Mouse (Mus musculus): ENCODE results near the gene Tnfsf10.

Gene Tnfsf10

GRCm38 (mm10) chr3:27371725-27372650 is 55.2 kb downstream of the Tnfsf10 start:
- DNase-seq, result no peak

- no peak for DNase-seq
Observed at GRCm38 (mm10) chr3:27374396-27374795, 57.6 kb downstream of the Tnfsf10 start.

DNA sequence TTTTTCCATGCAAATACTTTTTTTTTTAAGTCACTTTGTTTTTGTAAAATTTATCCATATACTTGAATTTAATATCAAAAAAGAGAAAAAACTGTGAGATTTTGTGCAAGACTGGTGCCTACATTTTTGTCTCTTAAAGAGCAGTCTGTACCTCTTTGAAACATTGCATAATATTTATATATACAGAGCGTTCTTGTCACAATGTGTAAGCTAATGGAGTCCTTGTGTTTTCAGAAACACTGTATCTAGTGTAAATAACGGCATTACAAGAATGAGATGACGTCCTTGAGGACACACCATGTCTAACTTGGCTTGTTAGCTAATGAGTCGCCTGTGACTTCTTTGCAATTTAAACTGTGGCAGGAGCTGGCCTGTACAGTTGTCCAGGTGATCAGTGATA is 61.1 kb downstream of the Tnfsf10 start:
- DNase-seq, result no peak

DNA sequence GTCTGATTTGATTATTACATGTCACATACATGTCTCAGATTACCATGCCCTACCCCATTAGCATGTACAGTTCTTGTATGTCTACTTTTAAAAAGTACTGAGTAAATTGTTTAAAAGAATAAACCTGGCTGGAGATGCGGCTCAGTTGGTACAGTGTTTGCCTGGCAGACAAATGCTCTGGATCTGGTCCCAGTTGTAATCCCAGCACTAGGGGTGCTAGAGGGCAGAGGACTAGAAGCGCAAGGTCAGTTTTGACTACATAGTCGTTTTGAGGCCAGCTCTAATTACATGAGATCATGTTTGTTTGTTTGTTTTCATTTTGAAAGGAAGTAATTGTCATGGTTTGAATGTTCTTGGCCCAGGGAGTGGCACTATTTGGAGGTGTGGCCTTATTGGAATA is 68.0 kb downstream of the Tnfsf10 start:
- DNase-seq, result no peak

- DNase-seq, result no peak
Observed at GRCm38 (mm10) chr3:27389923-27390322, 73.1 kb downstream of the Tnfsf10 start.

All from kidney, adult 11 months (tissue).